Mouse (Mus musculus): ENCODE data around the gene Srgap2. TPM values are rescaled to one million over a fixed set of nuclear protein-coding genes. Genes with fewer than 3 reads are reported as not detected.

Srgap2 gene
- 100 to 1,000 TPM; 129 to 132 TPM for total RNA-seq (2023)

DNA sequence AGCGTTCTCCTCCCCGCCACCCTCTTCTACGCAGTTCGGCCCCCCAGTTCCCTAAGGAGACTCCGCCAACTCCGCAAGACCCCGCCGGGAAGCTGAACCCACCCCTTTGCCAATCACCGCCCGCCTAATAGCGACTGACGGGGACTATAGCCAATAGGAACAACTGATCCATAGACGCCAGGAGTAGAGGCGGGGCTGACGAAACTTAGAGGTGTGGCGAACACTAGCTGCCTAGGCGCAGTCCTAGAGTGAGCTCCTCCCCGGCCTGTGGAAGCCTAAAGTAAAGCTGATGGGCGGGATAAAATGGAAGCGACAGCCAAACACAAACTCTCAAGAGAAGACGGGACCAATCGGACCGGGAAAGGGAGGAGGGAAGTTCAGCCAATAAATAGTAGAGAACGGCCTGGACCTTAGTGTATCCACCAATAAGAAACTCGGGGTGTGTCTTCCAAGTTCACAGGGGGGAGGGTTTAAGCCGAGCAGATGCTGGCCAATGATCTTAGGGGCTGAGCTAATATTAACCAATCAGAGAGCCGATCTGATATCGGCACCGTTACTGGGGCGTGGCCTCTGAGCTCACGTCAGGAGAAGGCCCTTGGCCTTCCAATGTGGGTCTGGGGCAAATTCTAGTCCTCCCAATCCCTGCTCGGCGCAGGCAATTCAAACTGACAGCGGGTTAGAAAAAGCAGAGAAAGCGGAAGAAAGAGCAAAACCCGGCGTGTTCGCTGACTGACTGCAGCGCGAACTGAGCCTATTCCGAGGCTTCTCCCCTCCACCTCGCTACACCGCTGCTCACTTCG is at the start of gene Srgap2, which contains the start of gene Fam72a:
TSS of gene Srgap2 (minus strand) at position 72 of the 800 bp plus-strand sequence.
TSS of gene Fam72a (plus strand) at position 623 of the 800 bp plus-strand sequence.

DNA sequence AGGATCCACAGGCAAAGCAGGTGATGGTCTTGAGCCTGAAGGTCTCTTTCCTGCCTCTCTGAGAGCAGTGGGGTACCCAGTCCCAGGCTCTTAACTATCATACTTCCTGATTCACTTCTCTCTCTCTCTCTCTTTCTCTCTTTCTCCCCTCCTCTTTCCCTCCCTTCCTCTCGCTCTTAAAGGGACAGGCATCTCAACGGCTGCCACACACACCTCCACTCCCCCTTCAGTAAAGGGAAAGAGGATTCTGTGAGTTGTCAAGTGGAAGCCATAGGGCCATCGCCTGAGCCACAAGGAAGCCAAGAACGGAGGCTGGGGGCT is 247.7 kb downstream of the Srgap2 start, which contains the start of gene Ikbke:
TSS of gene Ikbke (minus strand) at position 151 of the 321 bp plus-strand sequence.

DNA sequence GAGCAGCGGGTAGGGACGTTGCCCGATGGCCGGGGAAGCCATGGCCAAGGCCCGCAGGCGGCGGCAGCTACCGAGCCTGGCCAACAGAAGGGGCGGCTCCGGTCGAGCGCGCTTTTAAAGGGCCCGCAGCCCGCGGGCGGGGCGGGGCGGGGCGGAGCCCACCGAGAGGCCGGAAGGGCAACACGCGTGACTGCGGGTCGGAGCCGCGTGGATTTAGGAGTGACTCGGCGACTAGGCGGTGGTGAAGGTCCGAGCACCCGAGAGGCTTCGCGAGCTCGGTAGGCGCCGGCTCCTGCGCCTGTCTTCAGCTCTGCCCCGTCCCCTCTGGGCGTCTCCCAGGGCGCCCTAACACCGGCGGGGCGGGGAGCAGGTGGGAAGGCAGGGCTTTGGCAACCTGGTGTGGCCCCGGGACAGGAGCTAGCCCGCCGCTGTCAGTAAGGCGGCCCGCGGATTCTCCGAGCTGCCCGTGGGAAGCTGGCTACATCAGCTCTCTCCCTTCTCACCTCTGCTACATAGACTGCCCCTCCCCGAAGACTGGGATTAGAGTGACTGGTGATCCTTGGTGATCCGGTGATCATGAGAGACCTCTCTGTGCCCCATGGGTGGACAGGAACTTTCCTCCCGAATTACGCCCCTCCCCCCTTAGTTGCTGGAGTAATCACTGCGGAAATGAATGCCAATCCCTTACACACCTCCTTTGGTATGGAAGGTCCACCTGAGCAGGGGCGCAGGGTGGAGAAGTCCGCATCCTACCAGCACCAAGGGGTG is 281.9 kb downstream of the Srgap2 start, which contains the start of gene Rassf5:
TSS of gene Rassf5 (minus strand) at position 170 of the 768 bp plus-strand sequence.

Other genes with a start within 250 kb of the Srgap2 start
- gene Ikbke, start 247.7 kb downstream of the Srgap2 start, total RNA-seq (2023), result 10 to 100 TPM; 53.7 to 59.9 TPM
- under 1 TPM; 0.24 to 0.50 TPM for gene Fam72a, start 551 bp upstream of the Srgap2 start, total RNA-seq (2023)
- not detected for gene Avpr1b, start 71.9 kb upstream of the Srgap2 start, total RNA-seq (2023)
- gene Ctse, start 111.0 kb upstream of the Srgap2 start, total RNA-seq (2023), result 10 to 100 TPM; 39.7 to 48.1 TPM
- 10 to 100 TPM; 20.0 to 21.9 TPM for gene Rab7b, start 161.3 kb upstream of the Srgap2 start, total RNA-seq (2023)
- gene Slc26a9, start 216.7 kb upstream of the Srgap2 start, total RNA-seq (2023), result not detected